Mouse (Mus musculus): Measurements from ENCODE around the gene Ncam1. TPM values are rescaled to one million over a fixed set of nuclear protein-coding genes. Genes with fewer than 3 reads are reported as not detected.

Gene Ncam1
- polyA plus RNA-seq, 1 experiment = 2.3 TPM

DNA sequence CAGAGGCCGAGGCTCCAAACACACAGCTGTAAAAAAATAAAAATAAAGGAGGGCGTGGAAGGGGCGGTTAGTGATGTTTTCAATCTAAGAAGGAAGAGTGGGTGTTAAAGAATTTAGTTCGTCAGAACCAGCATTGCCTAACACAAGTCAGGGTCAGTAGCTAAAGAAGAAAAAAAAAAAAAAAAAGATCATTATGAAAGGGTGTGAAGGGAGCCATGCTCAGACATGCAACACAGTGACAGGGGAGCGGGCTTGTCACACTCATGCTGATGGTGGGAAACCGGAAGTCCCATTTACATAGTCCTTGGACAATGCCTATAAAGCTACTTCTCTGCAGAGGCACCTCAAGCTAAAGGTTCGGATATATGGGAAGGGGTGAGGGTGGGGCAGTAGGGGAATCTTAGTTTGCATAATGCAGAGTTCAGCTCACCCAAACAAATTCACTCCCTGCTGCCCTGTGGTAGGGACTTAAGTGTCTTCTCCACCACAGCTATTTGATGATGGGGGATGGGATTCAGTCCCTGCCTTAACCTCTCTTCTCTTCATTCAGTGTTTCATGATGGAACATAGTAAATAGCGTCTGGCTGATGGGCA lies 269.3 kb downstream of the Ncam1 start:
- 52% methylated on average over 8 of the region's 8 CpGs for WGBS
- DNase-seq (ENCODE audit: low read depth, low spot score) = no peak

DNA sequence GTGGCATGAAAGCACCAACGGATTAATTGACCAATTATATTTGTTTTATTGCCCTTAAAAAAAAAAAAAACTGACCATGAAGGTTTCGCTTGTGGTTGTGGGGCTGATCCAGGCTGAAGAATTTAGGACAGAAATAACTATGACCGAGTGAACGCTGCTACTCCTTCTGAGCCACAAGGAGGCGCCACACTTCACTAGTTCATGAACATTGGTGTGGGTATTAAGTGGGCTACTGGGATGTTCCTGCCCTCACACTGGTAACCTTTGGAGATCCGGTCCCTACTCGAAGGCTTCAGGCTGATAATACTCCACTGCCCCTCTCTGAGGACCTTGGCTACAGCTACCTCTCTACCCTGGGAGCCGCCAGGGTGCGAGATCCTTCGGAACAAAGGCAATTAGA lies 269.8 kb downstream of the Ncam1 start:
- WGBS = 58% methylated on average over 10 of the region's 10 CpGs
- no peak for DNase-seq (ENCODE audit: low read depth, low spot score)

DNA sequence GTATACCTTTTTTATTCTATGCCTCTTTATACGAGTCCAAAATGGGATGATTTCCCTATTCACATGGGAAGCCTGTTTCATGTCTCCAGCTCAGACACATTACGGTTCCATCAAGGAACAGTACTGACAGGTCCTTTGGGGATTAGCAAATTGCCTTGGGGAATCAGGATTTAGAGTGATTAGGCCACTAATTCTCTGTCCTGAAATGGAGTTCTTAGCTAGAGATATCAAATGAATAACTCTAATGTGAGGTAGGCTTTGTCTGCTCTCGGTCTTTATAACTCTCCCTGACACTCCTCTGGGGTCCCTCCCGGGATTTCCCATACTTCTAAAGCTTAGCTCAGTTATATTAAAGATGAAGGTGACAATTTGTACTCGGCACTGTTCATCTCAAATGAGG lies 270.7 kb downstream of the Ncam1 start:
- WGBS = 85% methylated on average over 5 of the region's 5 CpGs
- DNase-seq (ENCODE audit: low read depth, low spot score) = no peak

DNA sequence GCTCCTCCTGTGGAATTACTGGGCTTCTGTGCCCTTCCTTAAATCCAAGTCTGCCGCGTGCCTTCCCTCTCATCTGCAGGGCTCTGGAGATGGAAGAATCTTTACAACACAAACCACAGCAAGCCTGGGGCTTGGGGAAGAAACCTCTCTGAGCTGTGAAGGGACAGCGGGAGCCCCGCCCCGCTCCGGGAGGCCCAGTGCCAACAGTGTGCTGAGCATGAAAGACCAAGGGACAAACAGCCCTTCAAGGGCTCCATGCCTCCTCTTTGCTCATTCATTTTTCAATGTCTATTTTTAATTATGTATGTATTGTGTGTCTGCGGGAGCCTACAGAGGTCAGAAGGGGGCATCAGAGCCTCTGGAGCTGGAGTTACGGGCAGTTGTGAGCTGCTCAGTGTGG lies 271.4 kb downstream of the Ncam1 start:
- 71% methylated on average over 8 of the region's 8 CpGs for WGBS
- DNase-seq (ENCODE audit: low read depth, low spot score) = no peak

DNA sequence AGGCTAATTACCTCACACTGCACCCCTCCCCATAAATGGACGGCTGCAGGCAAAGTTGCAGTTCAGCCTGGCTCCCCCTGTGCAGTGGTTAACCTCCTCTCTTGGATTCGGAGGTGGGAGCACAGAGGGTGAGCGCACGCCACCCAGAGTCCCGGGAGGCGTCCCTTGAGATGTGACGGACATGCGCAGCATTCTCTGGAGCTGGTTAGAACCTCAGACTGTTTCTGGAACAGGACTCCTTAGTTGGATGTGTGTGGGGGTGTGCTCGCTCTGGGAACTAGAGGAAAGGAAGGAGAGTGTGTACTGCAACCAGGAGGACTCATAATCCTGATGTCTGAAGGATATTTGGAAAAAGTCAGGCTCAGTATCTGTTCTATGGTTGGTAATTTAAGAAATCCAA lies 274.0 kb downstream of the Ncam1 start:
- DNase-seq (ENCODE audit: low read depth, low spot score) = no peak
- WGBS = 77% methylated on average over 9 of the region's 9 CpGs

DNA sequence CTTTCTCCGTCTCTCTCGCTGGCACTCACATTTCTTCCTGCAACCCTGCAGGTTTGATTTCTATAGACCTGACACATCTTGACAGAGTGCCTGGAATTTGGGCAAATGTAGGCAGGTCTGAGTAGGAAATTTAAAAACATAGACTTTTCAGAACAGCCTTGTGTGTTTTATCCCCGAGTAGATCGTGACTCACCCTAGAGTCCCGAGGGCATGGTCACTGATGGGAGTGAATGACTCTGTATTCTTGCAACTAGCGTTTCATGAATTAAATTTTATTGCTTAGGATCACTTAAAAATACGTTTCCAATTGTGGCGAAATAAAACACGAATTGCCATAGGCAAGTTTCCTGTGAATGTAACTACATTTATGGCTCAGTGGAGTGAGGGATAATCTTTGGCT lies 274.8 kb downstream of the Ncam1 start:
- 70% methylated on average over 9 of the region's 9 CpGs for WGBS
- no peak for DNase-seq (ENCODE audit: low read depth, low spot score)

DNA sequence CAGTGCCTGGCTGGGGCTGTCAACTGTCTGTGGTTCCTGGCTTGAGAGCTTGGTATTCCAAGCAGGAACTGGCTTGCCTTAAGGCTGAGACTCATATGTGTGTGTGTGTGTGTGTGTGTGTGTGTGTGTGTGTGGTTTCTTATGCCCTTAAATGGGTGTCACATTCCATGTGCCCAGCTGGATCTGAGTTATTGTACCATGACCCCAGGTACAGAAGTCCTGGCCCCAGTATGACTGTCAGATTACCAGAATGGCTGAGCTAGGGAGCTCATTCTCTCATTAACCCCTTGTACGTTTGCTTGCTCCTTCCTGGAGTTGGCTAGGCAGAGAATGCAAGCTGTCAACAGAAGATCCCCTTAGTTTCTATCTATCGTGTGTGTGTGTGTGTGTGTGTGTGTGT lies 284.4 kb downstream of the Ncam1 start:
- 46% methylated on average over 2 of the region's 2 CpGs for WGBS
- no peak for DNase-seq (ENCODE audit: low read depth, low spot score)

DNA sequence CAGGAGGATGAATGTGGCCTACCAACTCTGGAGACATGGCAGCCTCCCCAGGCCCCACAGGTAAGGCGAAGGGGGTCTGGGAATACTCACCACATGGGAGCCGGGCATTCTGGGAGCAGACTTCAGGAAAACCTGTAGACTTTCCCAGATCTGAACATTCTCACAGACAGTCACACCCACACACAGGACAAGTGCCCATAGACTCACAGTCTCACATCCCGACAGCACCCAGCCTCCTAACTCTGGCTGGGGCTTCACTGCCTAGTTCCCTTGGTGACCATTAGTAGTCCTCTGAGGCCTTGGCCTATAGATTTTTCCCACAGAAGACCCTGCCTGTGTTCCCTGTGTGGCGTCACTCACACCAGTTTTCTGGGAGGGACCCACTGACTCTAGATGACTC lies 288.1 kb downstream of the Ncam1 start:
- WGBS = 89% methylated on average over 4 of the region's 4 CpGs
- DNase-seq (ENCODE audit: low read depth, low spot score) = no peak

DNA sequence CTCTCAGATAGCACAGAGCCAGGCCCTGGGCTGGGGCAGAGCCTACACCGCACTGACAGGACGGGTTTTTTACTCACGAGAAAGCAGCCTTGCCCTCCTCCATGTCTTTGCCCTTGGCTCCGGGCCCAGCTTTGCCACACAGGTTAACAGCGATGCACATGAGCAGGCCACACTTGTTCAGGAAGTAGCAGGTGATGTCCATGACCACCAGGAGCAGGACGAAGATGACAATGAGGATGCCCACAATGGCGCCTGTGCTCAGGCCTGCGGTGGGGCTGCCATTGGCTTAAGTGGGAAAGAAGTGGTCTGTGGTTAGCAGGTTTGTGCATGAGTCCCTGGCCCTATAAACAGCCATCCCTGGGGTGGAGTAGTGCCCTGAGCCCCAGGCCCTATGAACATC lies 289.1 kb downstream of the Ncam1 start:
- WGBS = 85% methylated on average over 8 of the region's 8 CpGs
- no peak for DNase-seq (ENCODE audit: low read depth, low spot score)

DNA sequence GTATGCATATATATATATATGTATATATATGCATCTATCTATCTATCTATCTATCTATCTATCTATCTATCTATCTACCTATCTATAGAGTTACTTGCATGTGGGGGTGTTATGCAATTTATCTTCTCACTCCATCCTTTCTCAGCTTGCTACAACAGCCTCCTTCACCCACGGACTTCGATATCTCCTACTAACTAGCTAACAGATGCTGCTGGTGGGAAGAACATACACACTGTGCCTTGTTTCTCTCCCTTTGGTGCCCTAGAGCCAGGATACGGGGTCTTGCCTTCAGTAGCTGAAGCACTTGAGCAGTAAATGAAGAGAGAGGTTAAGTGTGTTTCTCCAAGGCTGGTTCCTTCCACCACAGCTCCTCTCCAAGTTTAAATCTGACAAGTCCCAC lies 289.6 kb downstream of the Ncam1 start:
- DNase-seq (ENCODE audit: low read depth, low spot score) = no peak
- 89% methylated on average over 3 of the region's 3 CpGs for WGBS

DNA sequence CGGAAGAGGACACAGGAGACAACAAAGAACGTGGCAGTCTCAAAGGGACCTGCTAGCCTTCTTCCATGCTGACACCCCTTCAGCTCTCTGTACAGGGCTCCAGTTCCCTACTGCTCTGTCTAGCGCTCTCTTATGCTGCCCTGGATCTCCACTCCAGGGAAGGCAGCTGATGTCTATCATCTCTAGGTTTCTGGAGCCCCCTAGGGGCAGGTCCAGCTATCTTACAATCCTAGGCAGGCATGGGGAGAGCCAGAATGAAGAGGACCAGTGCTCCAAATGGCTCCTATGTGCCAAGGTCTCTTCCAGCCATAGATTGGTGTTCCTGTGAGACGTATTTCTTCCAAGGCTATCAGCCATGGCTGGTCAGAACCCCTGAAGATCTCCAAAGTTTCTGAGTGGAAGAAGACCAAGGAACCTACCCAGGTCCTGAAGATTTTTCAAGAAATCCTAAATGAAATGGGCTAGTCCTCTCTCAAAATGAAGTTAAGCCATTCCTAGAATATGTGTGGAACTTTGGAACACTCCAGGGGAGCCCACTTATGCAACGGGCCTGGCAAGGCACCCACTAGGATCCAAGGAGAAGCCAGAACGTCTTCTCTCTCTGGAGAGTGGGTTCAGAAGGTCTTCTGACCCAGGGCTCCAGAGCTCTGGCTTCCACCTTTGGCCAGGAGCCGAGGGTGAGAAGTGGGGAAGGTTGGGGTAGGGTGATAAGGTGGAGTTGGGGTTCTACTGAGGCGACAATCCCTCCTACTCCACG lies 290.7 kb downstream of the Ncam1 start:
- 76% methylated on average over 9 of the region's 9 CpGs for WGBS
- DNase-seq (ENCODE audit: low read depth, low spot score) = no peak

DNA sequence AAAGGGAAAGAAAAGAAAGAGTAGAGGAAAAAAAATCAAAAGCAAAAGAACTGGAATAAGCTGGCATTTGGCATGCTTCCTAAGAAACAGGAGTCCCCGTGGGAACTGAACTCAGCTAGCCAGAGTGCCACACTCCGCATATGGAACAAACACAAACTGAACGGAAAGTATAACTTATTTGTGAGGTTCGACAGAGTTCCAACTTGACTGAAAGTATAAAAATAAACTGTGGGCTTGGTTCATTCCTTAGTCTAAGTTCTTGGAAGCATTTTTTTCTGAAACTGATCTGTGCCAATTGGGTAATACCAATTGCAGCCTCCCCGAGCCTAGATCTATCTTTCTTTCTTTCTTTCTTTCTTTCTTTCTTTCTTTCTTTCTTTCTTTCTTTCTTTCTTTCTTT lies 294.1 kb downstream of the Ncam1 start:
- no peak for DNase-seq (ENCODE audit: low read depth, low spot score)
- WGBS = 60% methylated on average over 5 of the region's 5 CpGs

DNA sequence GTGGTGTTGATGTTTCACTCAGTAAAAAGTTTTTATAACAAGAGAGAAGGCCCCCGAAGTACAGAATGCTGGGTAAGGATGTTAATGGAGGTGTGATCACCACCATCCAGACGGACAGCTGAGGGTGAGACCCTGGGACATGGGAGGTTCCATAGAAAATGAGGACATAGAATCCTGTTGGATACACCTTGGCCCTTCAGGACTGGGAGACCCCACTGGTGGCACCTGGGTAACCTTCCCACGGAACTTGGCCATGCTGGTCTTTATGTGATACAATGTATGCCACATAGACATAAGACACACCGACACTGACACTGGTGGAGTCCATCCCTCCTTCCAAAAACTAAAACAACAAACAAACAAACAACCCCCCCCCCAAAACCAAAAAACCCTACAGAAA lies 296.5 kb downstream of the Ncam1 start:
- no peak for DNase-seq (ENCODE audit: low read depth, low spot score)
- 90% methylated on average over 4 of the region's 4 CpGs for WGBS

DNA sequence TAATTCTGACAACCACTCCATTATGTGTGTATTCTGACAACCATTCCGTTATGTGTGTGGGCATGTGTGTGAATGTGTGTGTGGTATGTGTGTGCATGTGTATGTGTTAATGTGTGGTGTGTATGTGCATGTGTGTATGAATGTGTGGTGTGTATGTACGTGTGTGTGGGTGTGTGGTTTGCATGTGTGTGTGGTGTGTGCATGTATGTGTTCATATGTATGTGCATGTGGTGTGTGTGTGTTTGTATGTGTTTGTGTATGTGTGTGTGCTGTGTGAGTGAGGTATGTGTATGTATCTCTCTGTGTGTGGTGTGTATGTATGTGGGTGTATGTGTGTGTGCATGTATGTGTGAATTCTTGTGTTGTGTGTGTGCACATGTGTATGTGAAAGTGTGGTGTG lies 298.8 kb downstream of the Ncam1 start:
- 82% methylated on average over 2 of the region's 2 CpGs for WGBS
- DNase-seq (ENCODE audit: low read depth, low spot score) = no peak

DNA sequence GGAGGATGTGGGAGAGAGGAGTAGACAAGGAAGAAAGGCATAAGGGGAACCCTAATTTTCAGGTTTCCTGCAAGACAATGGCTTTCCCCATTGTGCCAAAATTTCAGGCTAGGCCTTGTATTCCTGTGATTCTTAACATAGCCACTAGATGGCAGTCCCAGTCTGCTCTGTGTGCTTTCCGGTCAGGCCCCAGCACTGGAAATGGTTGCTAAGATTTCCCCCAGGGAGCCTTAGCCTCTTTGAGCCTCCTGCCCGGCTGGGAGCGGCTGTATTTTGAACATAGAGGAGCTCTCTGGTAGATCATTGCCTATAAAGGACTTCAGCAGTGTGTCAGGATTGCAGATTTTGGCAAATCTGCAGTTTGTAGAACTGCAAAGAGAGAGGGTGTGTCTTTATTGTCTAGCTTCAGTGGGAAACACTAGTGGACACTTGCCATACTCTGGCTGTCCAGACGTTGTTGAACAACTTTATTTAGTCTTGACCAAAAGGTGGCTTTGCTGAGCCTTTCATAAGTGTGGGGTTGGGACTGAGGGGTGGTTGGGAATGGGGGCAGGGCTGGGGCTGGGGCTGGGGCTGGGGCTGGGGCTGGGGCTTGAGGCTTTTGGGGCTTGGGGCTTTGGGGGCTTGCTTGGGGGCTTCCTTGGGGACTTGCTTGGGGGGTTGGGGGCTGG lies 304.6 kb downstream of the Ncam1 start:
- peak; percentile 32 for DNase-seq (ENCODE audit: low read depth, low spot score)
- WGBS = 2% methylated on average over 4 of the region's 4 CpGs

DNA sequence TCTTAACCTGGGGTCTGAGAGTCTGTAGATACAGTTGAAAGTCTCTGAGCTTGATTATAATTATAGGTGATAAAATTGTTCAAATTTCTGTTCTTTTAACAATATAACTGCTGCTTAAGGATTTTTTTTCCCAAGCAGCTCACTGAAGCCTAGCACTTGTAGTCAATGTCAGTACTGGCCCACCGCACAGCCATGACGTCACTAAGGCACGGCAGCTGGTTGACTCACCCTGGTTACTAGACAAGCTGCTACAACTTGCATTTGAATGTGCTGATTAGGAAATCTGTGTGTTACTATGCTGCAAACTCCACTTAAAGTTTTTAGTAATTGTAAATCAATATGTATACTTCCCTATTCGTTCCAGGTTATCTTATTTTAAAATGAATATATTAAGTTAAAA lies 308.1 kb downstream of the Ncam1 start:
- 68% methylated on average over 4 of the region's 4 CpGs for WGBS
- no peak for DNase-seq (ENCODE audit: low read depth, low spot score)

DNA sequence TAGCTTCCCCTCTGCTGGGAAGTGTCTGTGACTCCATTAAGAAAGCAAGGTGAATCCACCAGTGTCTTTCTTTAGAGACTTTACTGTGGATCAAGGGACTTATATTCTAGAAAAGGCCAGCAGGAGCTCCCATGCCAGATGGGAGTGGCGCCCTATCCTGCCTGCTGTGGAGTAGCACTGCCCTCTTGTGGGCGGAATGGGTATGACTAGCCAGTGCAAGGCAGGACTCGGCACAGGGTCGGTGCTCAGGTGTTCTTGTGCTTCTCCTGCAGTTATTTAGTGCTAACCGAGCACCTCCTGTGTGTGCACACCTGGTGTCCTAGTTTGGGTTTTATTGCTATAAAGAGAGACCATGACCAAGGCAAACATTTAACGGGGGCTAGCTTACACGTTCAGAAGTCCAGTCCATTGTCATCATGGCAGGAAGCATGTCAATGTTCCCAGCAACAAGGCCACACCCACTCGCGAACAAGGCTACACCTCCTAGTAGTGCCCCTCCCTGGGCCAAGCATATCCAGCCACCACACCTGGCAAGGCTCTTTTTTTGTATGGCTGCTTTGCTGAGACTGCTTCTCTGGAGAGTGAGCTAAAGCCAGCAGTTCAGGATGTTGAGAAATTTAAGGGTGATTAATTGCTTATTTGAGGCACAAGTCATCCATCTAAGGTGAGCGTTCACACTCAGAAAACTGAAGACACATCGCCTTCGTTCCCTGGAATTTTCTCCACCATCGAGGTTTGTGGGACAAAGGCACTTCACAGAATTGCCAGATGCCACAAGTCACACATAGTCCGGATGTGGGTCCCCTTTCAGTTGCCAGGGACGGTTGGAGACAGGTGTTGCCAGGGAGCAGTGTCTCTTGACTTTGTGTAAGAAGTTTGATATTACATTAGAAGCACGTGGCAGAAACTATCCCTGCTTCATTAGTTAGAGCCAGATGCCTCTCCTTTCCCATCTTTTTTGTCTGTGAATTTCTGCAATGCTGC lies 309.5 kb downstream of the Ncam1 start:
- WGBS = 30% methylated on average over 16 of the region's 16 CpGs
- peak; percentile 27 for DNase-seq (ENCODE audit: low read depth, low spot score)

DNA sequence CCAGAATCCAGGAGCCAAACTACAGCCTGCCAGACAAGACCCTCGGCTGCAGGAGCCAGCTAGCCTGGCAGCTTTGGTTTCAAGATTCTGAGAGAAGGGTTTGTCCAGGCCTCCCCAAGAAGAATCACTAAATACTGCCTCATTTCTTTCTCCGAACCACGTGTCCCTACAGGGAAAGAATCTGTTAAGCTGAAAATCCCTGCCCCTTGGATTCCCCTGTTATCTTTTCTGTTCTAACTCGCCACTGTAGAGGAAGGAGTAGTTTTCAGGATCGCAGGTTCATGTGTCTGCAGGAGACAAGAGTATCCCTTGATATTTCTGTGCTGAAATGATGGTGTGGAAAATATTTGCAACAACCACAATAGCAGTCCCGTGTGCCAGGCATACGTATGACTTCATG lies 310.5 kb downstream of the Ncam1 start:
- no peak for DNase-seq (ENCODE audit: low read depth, low spot score)
- WGBS = 65% methylated on average over 7 of the region's 7 CpGs

DNA sequence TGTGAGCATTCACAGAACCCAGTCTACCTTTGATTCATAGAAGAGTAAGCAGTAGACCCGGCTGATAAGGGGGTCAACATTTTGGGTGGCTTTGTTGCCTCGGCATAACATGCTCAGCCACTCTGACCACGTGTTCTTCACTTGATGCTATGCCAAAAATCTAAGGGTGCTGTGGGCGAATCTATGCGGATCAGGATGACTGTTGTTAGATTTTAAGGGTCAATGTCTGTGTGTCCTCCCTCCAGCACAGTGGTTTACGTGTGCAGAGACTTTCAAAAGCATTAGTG lies 311.1 kb downstream of the Ncam1 start:
- 61% methylated on average over 6 of the region's 6 CpGs for WGBS
- no peak for DNase-seq (ENCODE audit: low read depth, low spot score)

All from large intestine, adult 2 months (tissue).